Mouse (Mus musculus) liver, postnatal 0 days (tissue): Measurements from ENCODE around the gene March10. TPM values are rescaled to one million over a fixed set of nuclear protein-coding genes. Genes with fewer than 3 reads are reported as not detected.
A peak's percentile ranks its signal among the peaks of the same experiment; 100 is the strongest.

Experiments used
- ATAC-seq: fragments of 200-750 bp; cut with Nextera tagmentation; 2 replicates; pipeline ENCODE4 v1.8.0; 2017; ENCODE audit warnings: mild to moderate bottlenecking, moderate library complexity
- DNase-seq: peaks from one replicate; pipeline ENCODE4 v3.0.0-alpha.2; 2016
- H3K27ac ChIP-seq: fragments of 300-500 bp; sonication (generic); 2 replicates; pipeline ENCODE4 v1.5.1; 2014; ENCODE audit warnings: antibody characterized with exemption, moderate library complexity, mild to moderate bottlenecking, low read depth
- H3K27me3 ChIP-seq: fragments of 300-500 bp; sonication (generic); 2 replicates; pipeline ENCODE4 v1.6.1; 2014; ENCODE audit warnings: low read length, control low read depth, mixed read lengths; ENCODE audit not compliant: insufficient read depth
- H3K36me3 ChIP-seq: fragments of 300-500 bp; sonication (generic); replicated peaks from 2 replicates; pipeline ENCODE4 v1.6.1; 2014; ENCODE audit warnings: mild to moderate bottlenecking, control low read depth, low read length, moderate library complexity, mixed read lengths; ENCODE audit not compliant: insufficient read depth
- H3K4me1 ChIP-seq: fragments of 300-500 bp; sonication (generic); 2 replicates; pipeline ENCODE4 v1.6.1; 2014; ENCODE audit warnings: antibody characterized with exemption, mild to moderate bottlenecking, control low read depth; ENCODE audit not compliant: insufficient read depth
- H3K4me2 ChIP-seq: fragments of 300-500 bp; sonication (generic); 2 replicates; pipeline ENCODE4 v1.6.1; 2014; ENCODE audit warnings: low read depth, mild to moderate bottlenecking, low read length, moderate library complexity, mixed read lengths
- H3K4me3 ChIP-seq: fragments of 300-500 bp; sonication (generic); 2 replicates; pipeline ENCODE4 v1.5.1; 2014; ENCODE audit warnings: low read depth, low read length
- H3K9ac ChIP-seq: fragments of 300-500 bp; sonication (generic); replicated peaks from 2 replicates; pipeline ENCODE4 v1.6.1; 2014; ENCODE audit warnings: mild to moderate bottlenecking, moderate library complexity
- H3K9me3 ChIP-seq: fragments of 300-500 bp; sonication (generic); 2 replicates; pipeline ENCODE4 v1.6.1; 2016; ENCODE audit warnings: mild to moderate bottlenecking, control low read depth, low read length, mixed read lengths
- CTCF ChIP-seq: sonication (generic); IDR thresholded peaks from 2 replicates; pipeline ENCODE4 v1.5.1; 2016; ENCODE audit warnings: antibody characterized with exemption, low read depth
- EP300 ChIP-seq: IDR thresholded peaks from 2 replicates; pipeline ENCODE4 v1.6.1; 2016; ENCODE audit warnings: antibody characterized with exemption, low read depth, mild to moderate bottlenecking
- WGBS: fragments of 180-500 bp; shearing (Covaris S2); extraction: QIAGEN DNeasy Blood & Tissue Kit; methylation state at CpG from one replicate; pipeline ENCODE4 v1.1.7; 2014; ENCODE audit not compliant: insufficient replicate concordance; 5-methylcytosine and 5-hydroxymethylcytosine counted together
- polyA plus RNA-seq: library from polyadenylated mRNA; unstranded; fragments of >200 nt; fragmentation: Nextera tagmentation; extraction: Ambion mirVana; gene quantifications from 2 replicates; pipeline ENCODE4 v1.2.1, GENCODE M21; 2015

The March10 gene
- polyA plus RNA-seq, 1 experiment from 2014 or later: not detected

DNA sequence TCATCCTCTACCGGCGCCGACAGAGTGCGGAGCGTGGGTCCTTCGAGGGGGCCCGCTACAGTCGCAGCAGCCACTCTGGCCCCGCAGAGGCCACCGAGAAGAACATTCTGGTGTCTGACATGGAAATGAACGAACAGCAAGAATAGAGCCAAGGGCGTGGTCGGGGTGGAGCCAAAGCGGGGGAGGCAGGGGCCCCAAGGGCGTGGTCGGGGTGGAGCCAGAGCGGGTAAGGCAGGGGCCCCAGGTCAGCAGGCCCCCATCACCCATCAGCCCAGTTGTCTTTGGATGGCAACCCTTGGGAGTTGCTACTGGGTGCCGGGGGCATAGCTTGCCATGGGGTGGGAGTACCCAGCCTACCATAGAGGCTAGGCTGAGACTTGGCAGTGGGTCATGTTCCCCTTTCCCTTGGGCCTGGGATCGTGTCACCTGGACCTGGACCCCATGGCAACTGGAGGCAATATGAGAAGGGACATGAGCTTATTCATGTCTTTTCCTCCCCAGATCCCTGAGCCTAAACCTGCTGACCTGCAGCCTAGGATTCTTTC lies 106.7 kb downstream of the March10 start:
- Histone ChIP-seq H3K36me3 (no peaks in the 10 kb centered on the region), H3K4me2 (peak overlapping the region; percentile 42), H3K4me1 (peaks cover 14% of the 10 kb centered on the region), H3K9ac (no peak overlapping the region), H3K27ac (no peak overlapping the region), H3K9me3 (no peaks in the 10 kb centered on the region), H3K4me3 (no peak overlapping the region), H3K27me3 (no peaks in the 10 kb centered on the region)
- peak; percentile 49 for ATAC-seq
- DNase-seq: peak; percentile 55
- 80% methylated on average over 19 of the region's 19 CpGs for WGBS
- no peak for TF ChIP-seq CTCF
- no peak for TF ChIP-seq EP300

DNA sequence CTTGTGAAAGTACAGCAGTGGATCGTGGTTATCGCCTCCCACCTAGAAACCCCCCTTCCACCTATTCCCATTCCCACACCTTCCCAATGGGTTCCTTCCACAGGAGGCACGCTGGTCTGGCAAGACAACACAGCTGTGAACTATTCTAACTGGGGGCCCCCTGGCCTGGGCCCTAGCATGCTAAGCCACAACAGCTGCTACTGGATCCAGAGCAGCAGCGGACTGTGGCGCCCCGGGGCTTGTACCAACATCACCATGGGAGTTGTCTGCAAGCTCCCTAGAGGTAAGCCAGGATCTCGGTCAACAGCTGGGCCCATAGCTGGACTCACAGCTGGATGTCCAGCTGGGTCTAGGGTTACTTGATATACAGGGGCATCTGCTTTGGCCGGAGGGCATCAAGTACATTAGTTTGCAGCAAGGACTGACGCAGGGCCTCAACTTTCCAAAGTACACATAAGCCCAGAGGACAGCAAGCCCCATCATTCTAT lies 108.0 kb downstream of the March10 start:
- H3K36me3 ChIP-seq: no peaks in the 10 kb centered on the region
- no peak overlapping the region for H3K9ac ChIP-seq
- ATAC-seq (no peak), DNase-seq (no peak)
- no peaks in the 10 kb centered on the region for H3K27me3 ChIP-seq
- H3K27ac ChIP-seq: no peak overlapping the region
- no peak overlapping the region for H3K4me3 ChIP-seq
- no peaks in the 10 kb centered on the region for H3K9me3 ChIP-seq
- H3K4me2 ChIP-seq: no peak overlapping the region
- H3K4me1 ChIP-seq: peaks cover 14% of the 10 kb centered on the region
- no peak for TF ChIP-seq EP300
- WGBS: 77% methylated on average over 9 of the region's 9 CpGs

DNA sequence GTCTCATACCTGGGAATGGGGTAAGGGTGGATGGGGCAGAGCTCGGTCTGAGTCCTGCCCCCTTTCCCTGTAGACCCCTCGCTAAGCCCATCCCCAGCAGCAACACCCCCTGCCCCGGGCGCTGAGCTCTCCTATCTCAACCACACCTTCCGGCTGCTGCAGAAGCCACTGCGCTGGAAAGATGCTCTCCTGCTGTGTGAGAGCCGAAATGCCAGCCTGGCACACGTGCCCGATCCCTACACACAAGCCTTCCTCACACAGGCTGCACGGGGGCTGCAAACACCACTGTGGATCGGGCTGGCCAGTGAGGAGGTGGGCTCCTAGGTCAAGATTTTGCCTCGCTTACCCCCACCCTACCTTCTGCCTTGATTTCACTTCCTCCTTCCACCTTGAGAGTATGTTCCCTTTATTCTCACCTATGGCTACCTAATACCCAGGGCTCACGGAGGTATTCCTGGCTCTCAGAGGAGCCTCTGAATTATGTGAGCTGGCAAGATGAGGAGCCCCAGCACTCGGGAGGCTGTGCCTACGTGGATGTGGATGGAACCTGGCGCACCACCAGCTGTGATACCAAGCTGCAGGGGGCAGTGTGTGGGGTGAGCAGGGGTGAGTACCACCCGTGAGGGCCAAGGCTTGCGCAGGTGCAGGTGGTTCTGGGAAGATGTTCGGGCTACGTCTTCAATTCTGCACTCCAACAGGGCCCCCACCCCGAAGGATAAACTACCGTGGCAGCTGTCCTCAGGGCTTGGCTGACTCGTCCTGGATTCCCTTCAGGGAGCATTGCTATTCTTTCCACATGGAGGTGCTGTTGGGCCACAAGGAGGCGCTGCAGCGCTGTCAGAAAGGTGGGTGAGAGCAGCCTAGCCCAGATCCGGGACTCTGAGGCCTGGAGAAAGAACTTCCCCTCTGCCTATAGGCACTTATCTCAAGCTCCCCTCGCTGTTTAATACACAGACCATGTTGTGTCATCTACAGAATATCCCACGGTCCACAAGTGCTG lies 109.1 kb downstream of the March10 start:
- peak; percentile 77 for ATAC-seq
- no peak overlapping the region for H3K9ac ChIP-seq

DNA sequence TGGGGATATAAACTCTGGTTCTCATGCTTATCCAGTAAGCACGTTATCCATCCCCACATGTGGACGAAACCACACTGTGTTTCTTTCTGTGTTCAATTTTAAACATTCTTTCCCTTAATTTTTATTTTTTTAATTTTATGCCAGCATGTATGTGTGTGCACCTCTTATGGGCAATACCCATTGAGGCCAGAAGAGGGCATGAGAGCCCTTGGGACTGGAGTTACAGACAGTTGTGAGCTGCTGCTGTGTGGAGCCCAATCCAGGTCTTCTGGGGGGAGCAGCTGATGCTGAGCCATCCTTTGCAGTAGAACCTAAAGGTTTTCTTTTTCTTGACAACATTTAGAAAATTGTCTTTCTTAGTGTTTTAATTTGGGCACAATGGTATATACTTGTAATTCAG lies 111.3 kb downstream of the March10 start:
- no peak for DNase-seq
- no peak overlapping the region for H3K4me3 ChIP-seq
- no peak for ATAC-seq
- no peak overlapping the region for H3K27ac ChIP-seq
- H3K4me1 ChIP-seq: peaks cover 9% of the 10 kb centered on the region; the same call in 1 of the 2 replicates
- H3K27me3 ChIP-seq: no peaks in the 10 kb centered on the region
- no peak overlapping the region for H3K4me2 ChIP-seq
- H3K9me3 ChIP-seq: no peaks in the 10 kb centered on the region
- TF ChIP-seq CTCF (peak; percentile 71), EP300 (no peak)
- 85% methylated on average over 2 of the region's 2 CpGs for WGBS
- no peaks in the 10 kb centered on the region for H3K36me3 ChIP-seq
- no peak overlapping the region for H3K9ac ChIP-seq

More for the DNA sequence above, 109.1 kb downstream of the March10 start:
- Histone ChIP-seq H3K4me2 (no peak overlapping the region), H3K36me3 (no peaks in the 10 kb centered on the region), H3K4me3 (no peak overlapping the region), H3K9me3 (no peaks in the 10 kb centered on the region), H3K27ac (no peak overlapping the region), H3K4me1 (peaks cover 10% of the 10 kb centered on the region), H3K27me3 (no peaks in the 10 kb centered on the region)
- TF ChIP-seq CTCF (peak; percentile 92), EP300 (no peak)
- DNase-seq: peak; percentile 89
- 50% methylated on average over 28 of the region's 28 CpGs for WGBS

DNA sequence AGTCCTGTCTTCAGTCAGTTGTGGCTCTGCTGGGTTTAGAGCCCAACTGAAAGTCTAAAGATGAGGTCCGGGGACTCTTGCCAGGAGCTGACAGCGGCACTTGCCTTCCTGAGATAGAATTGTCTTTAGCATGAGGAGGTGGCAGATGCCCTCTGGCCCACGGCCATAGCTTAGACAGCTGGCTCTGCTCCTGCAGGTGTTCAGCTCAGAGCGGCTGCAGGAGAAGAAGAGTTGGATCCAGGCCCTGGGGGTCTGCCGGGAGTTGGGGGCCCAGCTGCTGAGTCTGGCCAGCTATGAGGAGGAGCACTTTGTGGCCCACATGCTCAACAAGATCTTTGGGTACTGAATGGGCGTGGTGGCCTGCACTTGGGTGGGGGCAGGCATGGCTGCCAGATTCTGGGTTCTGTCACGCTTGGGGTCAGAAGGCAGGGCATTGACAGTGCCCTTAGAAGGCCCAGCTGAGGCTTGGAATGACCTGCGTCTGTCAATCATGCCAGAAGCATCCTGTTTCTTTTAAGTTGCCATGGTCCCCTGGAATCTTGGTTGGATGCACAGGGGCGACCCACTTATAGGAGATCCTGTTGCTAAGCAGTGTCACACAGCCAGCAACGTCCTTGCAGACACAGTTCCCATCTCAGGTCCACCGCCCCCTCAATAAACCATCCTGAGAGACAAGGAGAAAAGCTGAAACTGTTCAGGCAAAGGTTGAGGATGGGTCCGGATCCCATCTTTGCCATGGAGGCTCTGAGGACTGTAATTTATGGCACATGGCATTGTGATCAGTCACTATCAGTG lies 117.7 kb downstream of the March10 start:
- ATAC-seq (no peak), DNase-seq (no peak)

More for the DNA sequence above, 117.7 kb downstream of the March10 start:
- Histone ChIP-seq H3K27me3 (no peaks in the 10 kb centered on the region), H3K4me1 (no peaks in the 10 kb centered on the region), H3K4me3 (no peak overlapping the region), H3K27ac (no peak overlapping the region), H3K4me2 (no peak overlapping the region), H3K9ac (no peak overlapping the region), H3K9me3 (no peaks in the 10 kb centered on the region), H3K36me3 (no peaks in the 10 kb centered on the region)
- 77% methylated on average over 12 of the region's 12 CpGs for WGBS
- TF ChIP-seq EP300 (no peak), CTCF (no peak)
